Mouse (Mus musculus): Measurements from ENCODE around the gene Gpr137b. TPM values are rescaled to one million over a fixed set of nuclear protein-coding genes. Genes with fewer than 3 reads are reported as not detected.
"Not testable (repeated sequence)": the region's sequence is repeated elsewhere in the genome, so short reads cannot be mapped to it uniquely, and the experiment has no call there.

Gpr137b gene
- polyA plus RNA-seq, 1 experiment from 2014 or later, result 18.5 TPM

DNA sequence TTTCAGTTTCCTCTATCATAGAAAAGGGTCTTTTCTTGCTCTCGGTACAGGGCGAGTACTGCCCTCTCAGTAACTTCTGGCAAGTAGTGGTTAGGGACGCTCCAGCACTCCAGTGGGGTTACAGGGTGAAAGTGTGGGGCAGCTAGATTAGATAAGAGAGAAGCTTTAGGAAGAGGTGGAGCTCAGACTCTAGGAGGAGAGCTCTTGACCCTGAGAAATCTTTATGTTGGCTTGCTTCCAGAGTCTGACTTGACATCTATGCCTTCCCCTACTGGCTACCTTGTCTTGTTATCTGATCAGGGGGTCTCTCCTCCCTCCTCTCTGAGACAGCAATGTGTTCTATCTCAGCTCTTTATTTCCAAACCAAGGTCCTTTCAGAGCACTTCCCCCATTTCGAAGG, 33.8 kb downstream of the Gpr137b start:
- 89% methylated on average over 4 of the region's 4 CpGs for WGBS
- DNase-seq (ENCODE audit: low spot score); H3K4me3 ChIP-seq (ENCODE audit: low read depth, low read length); H3K9ac ChIP-seq (replicated peaks; ENCODE audit: low read length); ATAC-seq (replicated peaks; ENCODE audit: insufficient number of reproducible peaks, low FRiP score, low TSS enrichment, low read depth); H3K27ac ChIP-seq (replicated peaks; ENCODE audit: low read depth, low read length); H3K36me3 ChIP-seq (replicated peaks; ENCODE audit: control insufficient read depth, insufficient read depth, low read depth, low read length); H3K9me3 ChIP-seq (replicated peaks; ENCODE audit: control insufficient read depth, low read length); H3K27me3 ChIP-seq (ENCODE audit: control insufficient read depth, insufficient read depth, low read length); H3K4me1 ChIP-seq (ENCODE audit: control insufficient read depth, insufficient read depth, low read length); H3K4me2 ChIP-seq (ENCODE audit: low read depth, low read length): not testable (repeated sequence)

GRCm38 (mm10) chr13:13358602-13359001, 35.2 kb downstream of the Gpr137b start:
- ATAC-seq (replicated peaks; ENCODE audit: insufficient number of reproducible peaks, low FRiP score, low TSS enrichment, low read depth); H3K27me3 ChIP-seq (ENCODE audit: control insufficient read depth, insufficient read depth, low read length); H3K4me1 ChIP-seq (ENCODE audit: control insufficient read depth, insufficient read depth, low read length); DNase-seq (ENCODE audit: low spot score); H3K27ac ChIP-seq (replicated peaks; ENCODE audit: low read depth, low read length); H3K4me2 ChIP-seq (ENCODE audit: low read depth, low read length); H3K36me3 ChIP-seq (replicated peaks; ENCODE audit: control insufficient read depth, insufficient read depth, low read depth, low read length); H3K4me3 ChIP-seq (ENCODE audit: low read depth, low read length); H3K9me3 ChIP-seq (replicated peaks; ENCODE audit: control insufficient read depth, low read length); H3K9ac ChIP-seq (replicated peaks; ENCODE audit: low read length): not testable (repeated sequence)
- WGBS, result 83% methylated on average over 7 of the region's 7 CpGs

DNA sequence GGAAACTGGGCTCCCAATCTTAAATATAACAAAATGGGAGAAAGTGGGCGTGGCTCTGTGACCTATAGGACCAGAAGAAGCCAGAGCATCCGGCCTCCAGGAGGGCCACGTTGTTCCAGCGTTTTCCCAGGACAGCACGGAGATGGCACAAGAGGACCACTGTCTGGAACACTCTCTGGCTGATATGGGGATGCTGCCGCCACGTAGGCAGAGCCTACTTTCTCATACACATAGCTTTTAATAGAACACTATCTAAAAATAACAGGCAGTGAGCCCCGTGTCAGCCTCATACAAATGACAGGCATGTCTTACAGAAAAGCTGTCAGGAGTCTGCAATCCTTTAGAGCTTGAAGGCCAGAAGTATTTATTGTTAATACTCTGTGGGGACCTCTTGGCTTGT, 35.7 kb downstream of the Gpr137b start:
- H3K36me3 ChIP-seq (replicated peaks; ENCODE audit: control insufficient read depth, insufficient read depth, low read depth, low read length); H3K27me3 ChIP-seq (ENCODE audit: control insufficient read depth, insufficient read depth, low read length); H3K4me2 ChIP-seq (ENCODE audit: low read depth, low read length); H3K9me3 ChIP-seq (replicated peaks; ENCODE audit: control insufficient read depth, low read length); DNase-seq (ENCODE audit: low spot score); H3K27ac ChIP-seq (replicated peaks; ENCODE audit: low read depth, low read length); ATAC-seq (replicated peaks; ENCODE audit: insufficient number of reproducible peaks, low FRiP score, low TSS enrichment, low read depth); H3K9ac ChIP-seq (replicated peaks; ENCODE audit: low read length); H3K4me1 ChIP-seq (ENCODE audit: control insufficient read depth, insufficient read depth, low read length); H3K4me3 ChIP-seq (ENCODE audit: low read depth, low read length): not testable (repeated sequence)
- 87% methylated on average over 8 of the region's 8 CpGs for WGBS

DNA sequence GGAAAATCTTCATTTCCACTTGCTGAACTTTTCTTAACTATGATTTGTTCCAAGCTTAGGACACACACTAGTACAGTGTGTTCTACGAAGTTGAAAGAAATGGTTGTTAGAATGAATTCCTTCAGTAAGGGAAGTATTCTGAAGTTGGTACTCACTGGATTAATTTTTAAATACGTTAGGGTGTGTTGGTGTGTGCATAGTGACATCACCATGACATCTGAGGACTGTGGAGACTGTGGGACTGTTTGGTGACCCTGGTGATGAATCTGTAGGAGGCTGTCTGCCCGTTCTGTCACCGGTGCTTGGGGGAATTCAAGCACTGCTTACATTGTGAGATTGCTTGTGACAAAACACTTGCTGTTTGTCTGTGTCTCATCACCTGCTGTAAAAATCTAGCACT, 41.7 kb downstream of the Gpr137b start:
- not testable (repeated sequence) for H3K4me3 ChIP-seq (ENCODE audit: low read depth, low read length)

GRCm38 (mm10) chr13:13350681-13351080, 43.1 kb downstream of the Gpr137b start:
- 84% methylated on average over 7 of the region's 7 CpGs for WGBS
- H3K27ac ChIP-seq (replicated peaks; ENCODE audit: low read depth, low read length); H3K4me1 ChIP-seq (ENCODE audit: control insufficient read depth, insufficient read depth, low read length); H3K4me2 ChIP-seq (ENCODE audit: low read depth, low read length); H3K4me3 ChIP-seq (ENCODE audit: low read depth, low read length); ATAC-seq (replicated peaks; ENCODE audit: insufficient number of reproducible peaks, low FRiP score, low TSS enrichment, low read depth); H3K36me3 ChIP-seq (replicated peaks; ENCODE audit: control insufficient read depth, insufficient read depth, low read depth, low read length); H3K27me3 ChIP-seq (ENCODE audit: control insufficient read depth, insufficient read depth, low read length); H3K9ac ChIP-seq (replicated peaks; ENCODE audit: low read length); DNase-seq (ENCODE audit: low spot score); H3K9me3 ChIP-seq (replicated peaks; ENCODE audit: control insufficient read depth, low read length): not testable (repeated sequence)

More for the DNA sequence above, 41.7 kb downstream of the Gpr137b start:
- not testable (repeated sequence) for H3K9me3 ChIP-seq (replicated peaks; ENCODE audit: control insufficient read depth, low read length); H3K4me1 ChIP-seq (ENCODE audit: control insufficient read depth, insufficient read depth, low read length); H3K27me3 ChIP-seq (ENCODE audit: control insufficient read depth, insufficient read depth, low read length); H3K4me2 ChIP-seq (ENCODE audit: low read depth, low read length); DNase-seq (ENCODE audit: low spot score); H3K36me3 ChIP-seq (replicated peaks; ENCODE audit: control insufficient read depth, insufficient read depth, low read depth, low read length); H3K27ac ChIP-seq (replicated peaks; ENCODE audit: low read depth, low read length); H3K9ac ChIP-seq (replicated peaks; ENCODE audit: low read length); ATAC-seq (replicated peaks; ENCODE audit: insufficient number of reproducible peaks, low FRiP score, low TSS enrichment, low read depth)
- 84% methylated on average over 4 of the region's 4 CpGs for WGBS

DNA sequence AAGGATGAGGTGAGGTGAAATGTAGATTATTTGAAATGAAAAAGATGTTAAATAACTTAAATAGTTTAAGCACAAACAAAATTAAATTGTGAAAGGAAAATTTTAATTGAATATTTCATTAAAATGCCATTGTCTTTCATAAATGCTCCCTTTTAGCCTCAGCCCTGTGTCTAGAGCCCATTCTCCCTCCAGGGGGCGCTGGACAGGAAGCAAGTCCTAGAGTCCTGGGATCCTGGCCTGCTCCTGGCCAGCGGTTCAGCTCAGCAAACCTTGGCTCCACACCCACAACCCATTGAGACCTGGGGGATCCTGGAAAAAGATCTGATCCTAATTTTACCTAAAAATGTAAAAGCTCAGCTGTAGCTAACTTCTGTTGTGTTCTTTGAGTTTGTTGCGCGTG, 44.5 kb downstream of the Gpr137b start:
- no peaks in the 10 kb centered on the region for H3K4me1 ChIP-seq (ENCODE audit: control insufficient read depth, insufficient read depth, low read length)
- ATAC-seq (replicated peaks; ENCODE audit: insufficient number of reproducible peaks, low FRiP score, low TSS enrichment, low read depth), result no peak

GRCm38 (mm10) chr13:13347634-13348412, 46.0 kb downstream of the Gpr137b start:
- H3K9ac ChIP-seq (replicated peaks; ENCODE audit: low read length); H3K4me2 ChIP-seq (ENCODE audit: low read depth, low read length); H3K9me3 ChIP-seq (replicated peaks; ENCODE audit: control insufficient read depth, low read length); H3K27ac ChIP-seq (replicated peaks; ENCODE audit: low read depth, low read length); H3K27me3 ChIP-seq (ENCODE audit: control insufficient read depth, insufficient read depth, low read length); H3K4me3 ChIP-seq (ENCODE audit: low read depth, low read length); H3K36me3 ChIP-seq (replicated peaks; ENCODE audit: control insufficient read depth, insufficient read depth, low read depth, low read length); H3K4me1 ChIP-seq (ENCODE audit: control insufficient read depth, insufficient read depth, low read length): not testable (repeated sequence)
- ATAC-seq (replicated peaks; ENCODE audit: insufficient number of reproducible peaks, low FRiP score, low TSS enrichment, low read depth) (0 out of 2 replicates have a peak, but pooled peaks have one; percentile 39), DNase-seq (ENCODE audit: low spot score) (peak; percentile 43)
- 24% methylated on average over 12 of the region's 12 CpGs for WGBS

More for the DNA sequence above, 44.5 kb downstream of the Gpr137b start:
- no peak overlapping the region for H3K27ac ChIP-seq (replicated peaks; ENCODE audit: low read depth, low read length)
- DNase-seq (ENCODE audit: low spot score), result peak; percentile 35
- H3K9ac ChIP-seq (replicated peaks; ENCODE audit: low read length), result no peak overlapping the region
- no peaks in the 10 kb centered on the region for H3K27me3 ChIP-seq (ENCODE audit: control insufficient read depth, insufficient read depth, low read length)
- H3K4me3 ChIP-seq (ENCODE audit: low read depth, low read length), result no peak overlapping the region
- H3K36me3 ChIP-seq (replicated peaks; ENCODE audit: control insufficient read depth, insufficient read depth, low read depth, low read length), result no peaks in the 10 kb centered on the region
- H3K4me2 ChIP-seq (ENCODE audit: low read depth, low read length), result no peak overlapping the region
- no peaks in the 10 kb centered on the region for H3K9me3 ChIP-seq (replicated peaks; ENCODE audit: control insufficient read depth, low read length)
- WGBS, result 64% methylated on average over 4 of the region's 4 CpGs

GRCm38 (mm10) chr13:13337361-13337760, 56.5 kb downstream of the Gpr137b start:
- not testable (repeated sequence) for H3K27ac ChIP-seq (replicated peaks; ENCODE audit: low read depth, low read length); H3K4me2 ChIP-seq (ENCODE audit: low read depth, low read length); H3K4me1 ChIP-seq (ENCODE audit: control insufficient read depth, insufficient read depth, low read length); H3K4me3 ChIP-seq (ENCODE audit: low read depth, low read length); ATAC-seq (replicated peaks; ENCODE audit: insufficient number of reproducible peaks, low FRiP score, low TSS enrichment, low read depth); H3K36me3 ChIP-seq (replicated peaks; ENCODE audit: control insufficient read depth, insufficient read depth, low read depth, low read length); H3K9me3 ChIP-seq (replicated peaks; ENCODE audit: control insufficient read depth, low read length); DNase-seq (ENCODE audit: low spot score); H3K27me3 ChIP-seq (ENCODE audit: control insufficient read depth, insufficient read depth, low read length); H3K9ac ChIP-seq (replicated peaks; ENCODE audit: low read length)
- 90% methylated on average over 7 of the region's 8 CpGs for WGBS
